Mouse (Mus musculus): ENCODE data around the gene Grtp1.

GRCm38 (mm10) chr8:13202041-13202440 is 1.6 kb upstream of the Grtp1 start:
- TF ChIP-seq CTCF (IDR thresholded peaks at IDR 0.05; ENCODE audit: insufficient read depth, low read length), result no peak
- TF ChIP-seq POLR2A (IDR thresholded peaks at IDR 0.05; ENCODE audit: borderline replicate concordance, extremely low read depth, low read depth, low read length), result no peak
